In genomic region chr13:34993595-34993982, GRCm38 (mm10) we compare ENCODE assay signal across 8 mouse cellular contexts. TPM values are rescaled to one million over a fixed set of nuclear protein-coding genes. Genes with fewer than 3 reads are reported as not detected.
A peak's percentile ranks its signal among the peaks of the same experiment; 100 is the strongest.
DNase-seq lines count a peak whose midpoint lies in the region; ATAC-seq and TF ChIP-seq lines count a peak whose summit lies in the region.

No protein-coding gene starts in this region.

- H3K4me1 ChIP-seq in heart, embryonic 15.5 days (replicated peaks) = peaks cover 16% of the 10 kb centered on the region
- H3K4me1 ChIP-seq in ES-E14 (ENCODE audit: control insufficient read depth in 2 of 2, insufficient read depth in 2 of 2, low read length in 2 of 2, poor library complexity in 1 of 2) = peaks cover 0 to 3% of the 10 kb centered on the region in 2 experiments; a peak in 1 of 4 replicates
- H3K4me1 ChIP-seq in erythroblast, embryonic 14.5 days (ENCODE audit: control insufficient read depth) = peaks cover 36% of the 10 kb centered on the region
- peaks cover 11% of the 10 kb centered on the region for H3K4me1 ChIP-seq in limb, embryonic 12.5 days (replicated peaks)
- H3K4me1 ChIP-seq in stomach, embryonic 14.5 days (ENCODE audit: control insufficient read depth, insufficient read depth, low read length) = peaks cover 8% of the 10 kb centered on the region; the same call in 1 of the 2 replicates

- peak overlapping the region; percentile 90 for H3K27ac ChIP-seq in heart, embryonic 15.5 days
- H3K27ac ChIP-seq in ES-E14 (ENCODE audit: insufficient read depth, low read depth, low read length, poor library complexity, severe bottlenecking) = no peak overlapping the region
- H3K27ac ChIP-seq in limb, embryonic 12.5 days = peak overlapping the region; percentile 86
- H3K27ac ChIP-seq in stomach, embryonic 14.5 days (ENCODE audit: low read length) = peak overlapping the region; percentile 88

- peak overlapping the region; percentile 64 for H3K4me3 ChIP-seq in heart, embryonic 15.5 days
- peak overlapping the region; percentile 74 to 86 for H3K4me3 ChIP-seq in ES-E14 (ENCODE audit: insufficient read depth in 1 of 2, low read depth in 1 of 2, low read length in 2 of 2, poor library complexity in 1 of 2, severe bottlenecking in 1 of 2)
- H3K4me3 ChIP-seq in erythroblast, embryonic 14.5 days (replicated peaks) = peak overlapping the region; percentile 83
- H3K4me3 ChIP-seq in limb, embryonic 12.5 days (replicated peaks) = peak overlapping the region; percentile 65
- H3K4me3 ChIP-seq in stomach, embryonic 14.5 days (ENCODE audit: low read depth, low read length) = peak overlapping the region; percentile 70

- no peaks in the 10 kb centered on the region for H3K27me3 ChIP-seq in heart, embryonic 15.5 days
- H3K27me3 ChIP-seq in erythroblast, embryonic 14.5 days (ENCODE audit: control insufficient read depth) = no peaks in the 10 kb centered on the region
- no peaks in the 10 kb centered on the region for H3K27me3 ChIP-seq in limb, embryonic 12.5 days
- no peaks in the 10 kb centered on the region for H3K27me3 ChIP-seq in stomach, embryonic 14.5 days (ENCODE audit: control insufficient read depth, insufficient read depth, low read length)

- peak overlapping the region; percentile 76 for H3K4me2 ChIP-seq in heart, embryonic 15.5 days
- peak overlapping the region; percentile 65 for H3K4me2 ChIP-seq in limb, embryonic 12.5 days
- H3K4me2 ChIP-seq in stomach, embryonic 14.5 days (replicated peaks; ENCODE audit: low read depth, low read length) = peak overlapping the region; percentile 72

- peak; percentile 54 for ATAC-seq in heart, embryonic 15.5 days (replicated peaks; ENCODE audit: insufficient number of reproducible peaks, insufficient read depth, low FRiP score, low read depth)
- peak; percentile 50 for ATAC-seq in limb, embryonic 12.5 days (ENCODE audit: insufficient number of reproducible peaks, insufficient read depth, low FRiP score, low TSS enrichment, low read depth)
- peak; percentile 39 for ATAC-seq in stomach, embryonic 14.5 days (ENCODE audit: insufficient number of reproducible peaks, insufficient read depth, low FRiP score, low read depth)

- no peaks in the 10 kb centered on the region for H3K9me3 ChIP-seq in heart, embryonic 15.5 days (replicated peaks)
- no peaks in the 10 kb centered on the region for H3K9me3 ChIP-seq in ES-E14 (ENCODE audit: control insufficient read depth, insufficient read depth, low read depth, low read length)
- no peaks in the 10 kb centered on the region for H3K9me3 ChIP-seq in erythroblast, embryonic 14.5 days (ENCODE audit: control insufficient read depth, low read length)
- H3K9me3 ChIP-seq in limb, embryonic 12.5 days = no peaks in the 10 kb centered on the region
- H3K9me3 ChIP-seq in stomach, embryonic 14.5 days (ENCODE audit: control insufficient read depth, low read depth, low read length) = no peaks in the 10 kb centered on the region

- under 1% methylated on average over 22 of the region's 22 CpGs for WGBS in heart, embryonic 15.5 days
- WGBS in limb, embryonic 12.5 days = 2% methylated on average over 22 of the region's 22 CpGs
- WGBS in stomach, embryonic 14.5 days = under 1% methylated on average over 22 of the region's 22 CpGs

- H3K9ac ChIP-seq in heart, embryonic 15.5 days = peak overlapping the region; percentile 79
- peak overlapping the region; percentile 78 for H3K9ac ChIP-seq in ES-E14 (ENCODE audit: insufficient read depth, low read depth, low read length, poor library complexity, severe bottlenecking)
- peak overlapping the region; percentile 80 for H3K9ac ChIP-seq in limb, embryonic 12.5 days (replicated peaks)
- H3K9ac ChIP-seq in stomach, embryonic 14.5 days (replicated peaks; ENCODE audit: low read depth, low read length) = peak overlapping the region; percentile 71

- no peak for DNase-seq in heart, adult 9 months (ENCODE audit: low spot score in 2 of 2)
- DNase-seq in ES-E14 (ENCODE audit: low read depth, low spot score) = no peak
- no peak for DNase-seq in spleen, adult 18-20 months
- DNase-seq in spleen, postnatal 10 days (ENCODE audit: low spot score in 2 of 2) = no peak

- peaks cover 18% of the 10 kb centered on the region for H3K36me3 ChIP-seq in heart, embryonic 15.5 days
- H3K36me3 ChIP-seq in ES-E14 (ENCODE audit: control insufficient read depth, insufficient read depth, low read length, poor library complexity, severe bottlenecking) = no peaks in the 10 kb centered on the region; the same call in 1 of the 2 replicates
- peaks cover 22% of the 10 kb centered on the region for H3K36me3 ChIP-seq in erythroblast, embryonic 14.5 days (ENCODE audit: control insufficient read depth)
- peaks cover 21% of the 10 kb centered on the region for H3K36me3 ChIP-seq in limb, embryonic 12.5 days
- peaks cover 13% of the 10 kb centered on the region for H3K36me3 ChIP-seq in stomach, embryonic 14.5 days (ENCODE audit: control insufficient read depth, insufficient read depth, low read length)

- in situ Hi-C loops in ES-E14 (cut with MboI; ENCODE audit: low sequenced_read_pairs in 2 of 2, unreplicated experiment in 2 of 2) = no loop called here

TF ChIP-seq in ES-E14, 5 proteins besides CTCF, POLR2A, EP300 and RAD21:
- no peak for TF ChIP-seq CHD2 (IDR thresholded peaks at IDR 0.05; ENCODE audit: low read depth, low read length)
- TF ChIP-seq ZC3H11A (IDR thresholded peaks at IDR 0.05; ENCODE audit: borderline replicate concordance, low read depth, low read length) = no peak
- TF ChIP-seq ZNF384 (IDR thresholded peaks at IDR 0.05; ENCODE audit: low read depth, low read length) = no peak
- TF ChIP-seq HCFC1 (IDR thresholded peaks at IDR 0.05; ENCODE audit: borderline replicate concordance, insufficient read depth, low read length) = no peak
- no peak for TF ChIP-seq MAFK (IDR thresholded peaks at IDR 0.05; ENCODE audit: insufficient read depth, low read depth, low read length)

RNA-seq across cellular contexts. Expression of gene Eci3, which starts 30.0 kb away (rescaled TPM):
- polyA plus RNA-seq in heart, embryonic 15.5 days (2015; fragmentation: Nextera tagmentation; extraction: Ambion mirVana) = 0.30 and 0.75 TPM in 2 replicates
- total RNA-seq in ES-E14 (2012; rRNA removed) = 0.21 and 0.54 TPM in 2 replicates
- not detected in 2 replicates for polyA plus RNA-seq in erythroblast, embryonic 14.5 days (2012)
- polyA plus RNA-seq in limb, embryonic 12.5 days (2016; fragmentation: Nextera tagmentation; extraction: Ambion mirVana) = 0.22 and 0.73 TPM in 2 replicates
- polyA plus RNA-seq in stomach, embryonic 14.5 days (2014; fragmentation: Nextera tagmentation; extraction: Ambion mirVana) = 1.3 and 1.5 TPM in 2 replicates

RNA-seq across cellular contexts. Expression of gene Eci2, which starts 33.3 kb away (rescaled TPM):
- 134 and 135 TPM in 2 replicates for polyA plus RNA-seq in heart, embryonic 15.5 days (2015; fragmentation: Nextera tagmentation; extraction: Ambion mirVana)
- 31.0 and 36.7 TPM in 2 replicates for total RNA-seq in ES-E14 (2012; rRNA removed)
- 1.1 and 1.2 TPM in 2 replicates for polyA plus RNA-seq in erythroblast, embryonic 14.5 days (2012)
- polyA plus RNA-seq in limb, embryonic 12.5 days (2016; fragmentation: Nextera tagmentation; extraction: Ambion mirVana) = 134 and 140 TPM in 2 replicates
- 154 and 158 TPM in 2 replicates for polyA plus RNA-seq in stomach, embryonic 14.5 days (2014; fragmentation: Nextera tagmentation; extraction: Ambion mirVana)

Comparison
In these comparisons a context has a peak if more than half of its experiments do, and no peak if none do; other contexts are left out.
1. RNA of gene Eci2, which starts 33.3 kb away (polyA plus RNA-seq): 154 to 158 TPM in stomach, embryonic 14.5 days, 134 to 135 TPM in heart, embryonic 15.5 days and 134 to 140 TPM in limb, embryonic 12.5 days; 1.1 to 1.2 TPM in erythroblast, embryonic 14.5 days; every median in the first group is over 10 times any median in the second.
2. Peak in every context shown above with its lines, with median percentiles within 50 percentile points of each other: ATAC-seq, H3K4me2 ChIP-seq, H3K4me3 ChIP-seq and H3K9ac ChIP-seq.